Mouse (Mus musculus): ENCODE results near the gene Olfr1295. TPM values are rescaled to one million over a fixed set of nuclear protein-coding genes. Genes with fewer than 3 reads are reported as not detected.

The Olfr1295 gene
- polyA plus RNA-seq (2012; rRNA removed): not detected in 2 replicates
- polyA plus RNA-seq (2014; fragmentation: Nextera tagmentation; extraction: Ambion mirVana): not detected in 2 replicates

- no peak within 1 kb of the TSS for H3K4me2 ChIP-seq (replicated peaks; ENCODE audit: low read depth, low read length, severe bottlenecking)
- no peak for ATAC-seq (ENCODE audit: low FRiP score, low read depth)
- TF ChIP-seq POLR2A (IDR thresholded peaks at IDR 0.05; ENCODE audit: borderline replicate concordance, extremely low read depth, insufficient read depth, insufficient read length): no peak
These were observed at the start of gene Olfr1295 for GRCm38 (mm10) chr2:111569581-111569980. Olfr1295 (minus strand) TSS chr2:111569681.

GRCm38 (mm10) chr2:111540191-111540590, 29.3 kb downstream of the Olfr1295 start, which contains the start of gene Olfr1294:
Olfr1294 (minus strand) TSS chr2:111540291.
- no peak for TF ChIP-seq POLR2A (IDR thresholded peaks at IDR 0.05; ENCODE audit: borderline replicate concordance, extremely low read depth, insufficient read depth, insufficient read length)
- H3K9me3 ChIP-seq (ENCODE audit: control insufficient read depth, low read length): no peaks in the 10 kb centered on the region
- H3K27me3 ChIP-seq (ENCODE audit: control insufficient read depth, insufficient read depth, low read length): no peaks in the 10 kb centered on the region
- H3K9ac ChIP-seq (ENCODE audit: low read depth, low read length, severe bottlenecking): no peak within 1 kb of the TSS
- H3K27ac ChIP-seq (replicated peaks; ENCODE audit: low read depth, low read length): no peak within 1 kb of the TSS
- H3K4me3 ChIP-seq (replicated peaks; ENCODE audit: low read length): no peak within 1 kb of the TSS
- H3K4me2 ChIP-seq (replicated peaks; ENCODE audit: low read depth, low read length, severe bottlenecking): no peak within 1 kb of the TSS
- H3K4me1 ChIP-seq (ENCODE audit: control insufficient read depth, insufficient read depth, low read length): no peaks in the 10 kb centered on the region
- 52% methylated on average over 1 of the region's 1 CpGs for WGBS
- H3K36me3 ChIP-seq (ENCODE audit: control insufficient read depth, insufficient read depth, low read length): no peaks in the 10 kb centered on the region
- ATAC-seq (ENCODE audit: low FRiP score, low read depth): no peak
- no peak for DNase-seq (ENCODE audit: low spot score)

More at GRCm38 (mm10) chr2:111569581-111569980, at the start of gene Olfr1295:
- no peak within 1 kb of the TSS for H3K27ac ChIP-seq (replicated peaks; ENCODE audit: low read depth, low read length)
- no peaks in the 10 kb centered on the region for H3K9me3 ChIP-seq (ENCODE audit: control insufficient read depth, low read length)
- no peak for DNase-seq (ENCODE audit: low spot score)
- H3K36me3 ChIP-seq (ENCODE audit: control insufficient read depth, insufficient read depth, low read length): no peaks in the 10 kb centered on the region
- no peak within 1 kb of the TSS for H3K9ac ChIP-seq (ENCODE audit: low read depth, low read length, severe bottlenecking)
- no peaks in the 10 kb centered on the region for H3K27me3 ChIP-seq (ENCODE audit: control insufficient read depth, insufficient read depth, low read length)
- no peak within 1 kb of the TSS for H3K4me3 ChIP-seq (replicated peaks; ENCODE audit: low read length)
- H3K4me1 ChIP-seq (ENCODE audit: control insufficient read depth, insufficient read depth, low read length): no peaks in the 10 kb centered on the region

GRCm38 (mm10) chr2:111524903-111525302, 44.6 kb downstream of the Olfr1295 start, which contains the start of gene Olfr1293-ps:
Olfr1293-ps (plus strand) TSS chr2:111525203.
- no peak for ATAC-seq (ENCODE audit: low FRiP score, low read depth)

GRCm38 (mm10) chr2:111517451-111517850, 52.0 kb downstream of the Olfr1295 start:
- Histone ChIP-seq H3K4me1 (ENCODE audit: control insufficient read depth, insufficient read depth, low read length) (no peaks in the 10 kb centered on the region), H3K36me3 (ENCODE audit: control insufficient read depth, insufficient read depth, low read length) (no peaks in the 10 kb centered on the region), H3K9me3 (ENCODE audit: control insufficient read depth, low read length) (no peaks in the 10 kb centered on the region), H3K4me3 (replicated peaks; ENCODE audit: low read length) (no peak overlapping the region), H3K9ac (ENCODE audit: low read depth, low read length, severe bottlenecking) (no peak overlapping the region), H3K27ac (replicated peaks; ENCODE audit: low read depth, low read length) (no peak overlapping the region), H3K27me3 (ENCODE audit: control insufficient read depth, insufficient read depth, low read length) (no peaks in the 10 kb centered on the region), H3K4me2 (replicated peaks; ENCODE audit: low read depth, low read length, severe bottlenecking) (no peak overlapping the region)
- DNase-seq (ENCODE audit: low spot score) (no peak), ATAC-seq (ENCODE audit: low FRiP score, low read depth) (no peak)
- WGBS: 89% methylated on average over 10 of the region's 10 CpGs
- TF ChIP-seq POLR2A (IDR thresholded peaks at IDR 0.05; ENCODE audit: borderline replicate concordance, extremely low read depth, insufficient read depth, insufficient read length): no peak

More at GRCm38 (mm10) chr2:111524903-111525302, 44.6 kb downstream of the Olfr1295 start, which contains the start of gene Olfr1293-ps:
- no peaks in the 10 kb centered on the region for H3K4me1 ChIP-seq (ENCODE audit: control insufficient read depth, insufficient read depth, low read length)
- H3K27ac ChIP-seq (replicated peaks; ENCODE audit: low read depth, low read length): no peak within 1 kb of the TSS
- TF ChIP-seq POLR2A (IDR thresholded peaks at IDR 0.05; ENCODE audit: borderline replicate concordance, extremely low read depth, insufficient read depth, insufficient read length): no peak
- H3K4me2 ChIP-seq (replicated peaks; ENCODE audit: low read depth, low read length, severe bottlenecking): no peak within 1 kb of the TSS
- no peaks in the 10 kb centered on the region for H3K36me3 ChIP-seq (ENCODE audit: control insufficient read depth, insufficient read depth, low read length)
- WGBS: 86% methylated on average over 1 of the region's 1 CpGs
- DNase-seq (ENCODE audit: low spot score): no peak
- no peaks in the 10 kb centered on the region for H3K9me3 ChIP-seq (ENCODE audit: control insufficient read depth, low read length)
- H3K4me3 ChIP-seq (replicated peaks; ENCODE audit: low read length): no peak within 1 kb of the TSS
- H3K9ac ChIP-seq (ENCODE audit: low read depth, low read length, severe bottlenecking): no peak within 1 kb of the TSS
- no peaks in the 10 kb centered on the region for H3K27me3 ChIP-seq (ENCODE audit: control insufficient read depth, insufficient read depth, low read length)

Other genes with a start within 250 kb of the Olfr1295 start
- not detected in 2 replicates for gene Olfr1281, start 243.2 kb downstream of the Olfr1295 start, polyA plus RNA-seq (2012; rRNA removed)
- not detected in 2 replicates for gene Olfr1281, start 243.2 kb downstream of the Olfr1295 start, polyA plus RNA-seq (2014; fragmentation: Nextera tagmentation; extraction: Ambion mirVana)
- gene Olfr1282, start 233.6 kb downstream of the Olfr1295 start, polyA plus RNA-seq (2012; rRNA removed): not detected in 2 replicates
- not detected in 2 replicates for gene Olfr1282, start 233.6 kb downstream of the Olfr1295 start, polyA plus RNA-seq (2014; fragmentation: Nextera tagmentation; extraction: Ambion mirVana)
- not detected in 2 replicates for gene Olfr1283, start 202.9 kb downstream of the Olfr1295 start, polyA plus RNA-seq (2012; rRNA removed)
- gene Olfr1283, start 202.9 kb downstream of the Olfr1295 start, polyA plus RNA-seq (2014; fragmentation: Nextera tagmentation; extraction: Ambion mirVana): not detected in 2 replicates
- not detected in 2 replicates for gene Olfr1284, start 194.2 kb downstream of the Olfr1295 start, polyA plus RNA-seq (2012; rRNA removed)
- not detected in 2 replicates for gene Olfr1284, start 194.2 kb downstream of the Olfr1295 start, polyA plus RNA-seq (2014; fragmentation: Nextera tagmentation; extraction: Ambion mirVana)
- gene Olfr1286, start 146.6 kb downstream of the Olfr1295 start, polyA plus RNA-seq (2012; rRNA removed): not detected in 2 replicates
- not detected in 2 replicates for gene Olfr1286, start 146.6 kb downstream of the Olfr1295 start, polyA plus RNA-seq (2014; fragmentation: Nextera tagmentation; extraction: Ambion mirVana)
- gene Olfr1287, start 120.5 kb downstream of the Olfr1295 start, polyA plus RNA-seq (2012; rRNA removed): not detected in 2 replicates
- gene Olfr1287, start 120.5 kb downstream of the Olfr1295 start, polyA plus RNA-seq (2014; fragmentation: Nextera tagmentation; extraction: Ambion mirVana): not detected in 2 replicates
- not detected in 2 replicates for gene Olfr1288, start 95.6 kb downstream of the Olfr1295 start, polyA plus RNA-seq (2012; rRNA removed)
- gene Olfr1288, start 95.6 kb downstream of the Olfr1295 start, polyA plus RNA-seq (2014; fragmentation: Nextera tagmentation; extraction: Ambion mirVana): not detected in 2 replicates
- gene Olfr1289, start 88.9 kb downstream of the Olfr1295 start, polyA plus RNA-seq (2012; rRNA removed): not detected in 2 replicates
- gene Olfr1289, start 88.9 kb downstream of the Olfr1295 start, polyA plus RNA-seq (2014; fragmentation: Nextera tagmentation; extraction: Ambion mirVana): not detected in 2 replicates
- not detected in 2 replicates for gene Olfr1290, start 75.9 kb downstream of the Olfr1295 start, polyA plus RNA-seq (2012; rRNA removed)
- not detected in 2 replicates for gene Olfr1290, start 75.9 kb downstream of the Olfr1295 start, polyA plus RNA-seq (2014; fragmentation: Nextera tagmentation; extraction: Ambion mirVana)
- gene Olfr1291-ps1, start 72.5 kb downstream of the Olfr1295 start, polyA plus RNA-seq (2012; rRNA removed): not detected in 2 replicates
- gene Olfr1291-ps1, start 72.5 kb downstream of the Olfr1295 start, polyA plus RNA-seq (2014; fragmentation: Nextera tagmentation; extraction: Ambion mirVana): not detected in 2 replicates
- not detected in 2 replicates for gene Olfr1293-ps, start 44.5 kb downstream of the Olfr1295 start, polyA plus RNA-seq (2012; rRNA removed)
- not detected in 2 replicates for gene Olfr1293-ps, start 44.5 kb downstream of the Olfr1295 start, polyA plus RNA-seq (2014; fragmentation: Nextera tagmentation; extraction: Ambion mirVana)
- gene Olfr1294, start 29.4 kb downstream of the Olfr1295 start, polyA plus RNA-seq (2012; rRNA removed): not detected in 2 replicates
- not detected in 2 replicates for gene Olfr1294, start 29.4 kb downstream of the Olfr1295 start, polyA plus RNA-seq (2014; fragmentation: Nextera tagmentation; extraction: Ambion mirVana)
- gene Olfr1297, start 56.8 kb upstream of the Olfr1295 start, polyA plus RNA-seq (2012; rRNA removed): not detected in 2 replicates
- not detected in 2 replicates for gene Olfr1297, start 56.8 kb upstream of the Olfr1295 start, polyA plus RNA-seq (2014; fragmentation: Nextera tagmentation; extraction: Ambion mirVana)
- gene Olfr1298, start 79.5 kb upstream of the Olfr1295 start, polyA plus RNA-seq (2012; rRNA removed): not detected in 2 replicates
- not detected in 2 replicates for gene Olfr1298, start 79.5 kb upstream of the Olfr1295 start, polyA plus RNA-seq (2014; fragmentation: Nextera tagmentation; extraction: Ambion mirVana)
- not detected in 2 replicates for gene Olfr1299, start 91.7 kb upstream of the Olfr1295 start, polyA plus RNA-seq (2012; rRNA removed)
- gene Olfr1299, start 91.7 kb upstream of the Olfr1295 start, polyA plus RNA-seq (2014; fragmentation: Nextera tagmentation; extraction: Ambion mirVana): not detected in 2 replicates
- not detected in 2 replicates for gene Olfr1301, start 181.3 kb upstream of the Olfr1295 start, polyA plus RNA-seq (2012; rRNA removed)
- not detected in 2 replicates for gene Olfr1301, start 181.3 kb upstream of the Olfr1295 start, polyA plus RNA-seq (2014; fragmentation: Nextera tagmentation; extraction: Ambion mirVana)
- gene Olfr1302, start 207.7 kb upstream of the Olfr1295 start, polyA plus RNA-seq (2012; rRNA removed): not detected in 2 replicates
- gene Olfr1302, start 207.7 kb upstream of the Olfr1295 start, polyA plus RNA-seq (2014; fragmentation: Nextera tagmentation; extraction: Ambion mirVana): not detected in 2 replicates

Measured in limb, embryonic 14.5 days (tissue).